Mouse (Mus musculus) bone marrow, adult 2 months (tissue): ENCODE measurements around the gene Fbxl21.

Source experiments
- CTCF ChIP-seq: fragments of 200-500 bp; IDR thresholded peaks from 2 replicates; pipeline ENCODE4 v1.5.1; 2011; ENCODE audit warnings: low read length, control low read depth; ENCODE audit not compliant: control insufficient read depth, insufficient read depth
- POLR2A ChIP-seq: fragments of 200-500 bp; IDR thresholded peaks from 2 replicates; pipeline ENCODE4 v1.6.1; 2011; ENCODE audit warnings: low read depth, mild to moderate bottlenecking, control low read depth, low read length, borderline replicate concordance; ENCODE audit not compliant: control insufficient read depth

DNA sequence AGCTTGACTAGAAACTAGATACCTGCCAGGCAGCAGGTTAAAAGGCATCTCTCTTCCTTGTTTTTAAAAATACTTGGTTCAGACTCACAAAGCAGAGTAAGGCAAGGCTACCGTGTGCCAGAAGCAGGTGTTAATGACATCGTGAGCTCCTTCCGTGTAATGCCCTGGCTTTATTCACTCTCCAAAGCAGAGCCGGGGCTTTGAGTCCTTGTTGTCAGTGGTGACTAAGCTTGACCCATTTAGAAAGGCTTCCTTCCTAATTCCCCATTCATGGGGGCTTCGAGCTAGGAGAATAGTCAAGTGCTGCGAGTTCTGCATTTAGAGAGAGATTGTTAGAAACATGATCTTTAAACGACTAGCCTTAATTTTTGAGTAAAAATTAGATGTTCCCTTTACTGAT, 5.5 kb upstream of the Fbxl21 start:
- no peak for TF ChIP-seq CTCF
- TF ChIP-seq POLR2A = no peak
